Mouse (Mus musculus) lung, adult 2 months (tissue): Measurements from ENCODE around the gene Psenen. TPM values are rescaled to one million over a fixed set of nuclear protein-coding genes. Genes with fewer than 3 reads are reported as not detected.

Source experiments
- DNase-seq: peaks from one replicate; pipeline ENCODE4 v3.0.0; 2022
- H3K4me1 ChIP-seq: fragments of 200-500 bp; 2 replicates; pipeline ENCODE4 v1.6.1; 2011; ENCODE audit warnings: low read length; ENCODE audit not compliant: control insufficient read depth, insufficient read depth
- H3K4me3 ChIP-seq: fragments of 200-500 bp; replicated peaks from 2 replicates; pipeline ENCODE3; 2011; ENCODE audit warnings: low read depth, mild to moderate bottlenecking, control low read depth, low read length; ENCODE audit errors: extremely low read depth
- CTCF ChIP-seq: fragments of 200-500 bp; IDR thresholded peaks from 2 replicates; pipeline ENCODE4 v1.5.1; 2011; ENCODE audit warnings: mild to moderate bottlenecking, low read length, control low read depth; ENCODE audit not compliant: insufficient read depth
- POLR2A ChIP-seq: fragments of 200-500 bp; IDR thresholded peaks from 2 replicates; pipeline ENCODE4 v1.6.1; 2011; ENCODE audit warnings: low read depth, mild to moderate bottlenecking, control low read depth, low read length, borderline replicate concordance; ENCODE audit errors: extremely low read depth
- WGBS: fragments of 180-500 bp; shearing (Covaris S2); methylation state at CpG from one replicate; pipeline ENCODE4 v1.1.7; 2018; 5-methylcytosine and 5-hydroxymethylcytosine counted together
- polyA plus RNA-seq: library from polyadenylated mRNA; depleted of rRNA; stranded (reverse); fragments of >200 nt; gene quantifications from 2 replicates; pipeline ENCODE4 v1.2.3, GENCODE M21; 2012

Gene Psenen
- polyA plus RNA-seq, 1 experiment = 133 TPM

- DNase-seq = peak; percentile 95
- TF ChIP-seq CTCF (no peak), POLR2A (peak; percentile 87; the same call in 1 of the 2 replicates)
- under 1% methylated on average over 52 of the region's 68 CpGs for WGBS
- peak within 1 kb of the TSS; percentile 88 for H3K4me3 ChIP-seq
- peaks cover 15% of the 10 kb centered on the region for H3K4me1 ChIP-seq
Observed at GRCm38 (mm10) chr7:30588676-30589434, 25.4 kb upstream of the Psenen start, which contains the start of gene Kmt2b. Gene Kmt2b, minus strand, starts transcription at chr7:30588726.

- Histone ChIP-seq H3K4me1 (peaks cover 13% of the 10 kb centered on the region), H3K4me3 (peak overlapping the region; percentile 69)
- WGBS = under 1% methylated on average over 50 of the region's 67 CpGs
- no peak for TF ChIP-seq POLR2A
- TF ChIP-seq CTCF = no peak
- DNase-seq = peak; percentile 70
Observed at GRCm38 (mm10) chr7:30587842-30588667, 24.6 kb upstream of the Psenen start.

DNA sequence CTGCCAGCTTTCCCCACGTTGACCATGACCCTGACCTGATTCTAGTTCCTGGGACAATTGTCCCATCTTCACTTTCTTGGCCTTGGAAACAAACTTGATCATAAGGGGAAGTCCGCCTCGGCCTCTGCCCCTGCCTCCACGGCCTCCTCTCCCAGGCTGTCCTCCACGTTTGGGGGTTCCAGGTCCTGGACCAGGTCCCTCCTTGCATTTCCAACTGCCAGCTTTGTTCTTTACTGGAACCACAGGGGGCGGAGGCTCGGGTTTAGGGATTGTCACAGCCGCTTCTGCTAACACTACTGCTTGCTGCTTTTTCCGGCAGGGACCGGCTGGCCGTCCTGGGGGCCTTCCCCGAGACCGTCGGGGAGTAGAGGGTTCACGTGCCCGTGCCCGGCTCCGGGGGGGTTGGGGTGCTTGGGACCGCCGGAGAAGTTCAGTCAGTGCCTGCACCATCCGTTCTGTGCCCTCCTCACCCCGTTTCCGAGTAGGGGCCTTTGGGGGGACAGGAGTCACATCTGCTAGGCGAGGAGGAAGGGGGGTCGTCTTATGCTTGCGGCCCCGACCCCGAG lies 23.1 kb upstream of the Psenen start:
- DNase-seq = no peak
- Histone ChIP-seq H3K4me1 (peaks cover 11% of the 10 kb centered on the region; the same call in 1 of the 2 replicates), H3K4me3 (no peak overlapping the region)
- TF ChIP-seq CTCF (no peak), POLR2A (no peak)
- WGBS = 87% methylated on average over 28 of the region's 28 CpGs

DNA sequence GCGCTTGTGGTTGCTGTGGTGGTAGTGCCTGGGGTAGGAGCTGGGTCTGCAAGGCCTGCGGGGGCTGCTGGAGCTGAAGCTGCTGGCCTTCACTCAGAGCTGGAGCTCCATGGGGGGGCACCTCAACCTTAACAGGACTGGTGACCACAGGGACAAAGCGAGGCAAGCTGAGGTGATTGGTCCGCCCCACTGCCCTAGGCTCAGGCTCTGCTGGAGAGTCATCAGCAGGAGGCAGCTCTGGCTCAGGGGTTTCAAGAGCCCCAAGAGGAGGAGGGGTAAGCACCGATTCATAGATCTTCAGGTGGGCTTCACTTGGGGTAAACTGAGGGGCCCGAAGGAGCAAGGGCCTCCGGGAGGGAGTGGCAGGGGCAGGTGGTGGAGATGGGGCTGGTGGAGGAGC lies 21.7 kb upstream of the Psenen start:
- no peak for TF ChIP-seq POLR2A
- TF ChIP-seq CTCF = no peak

GRCm38 (mm10) chr7:30584339-30584738 lies 20.9 kb upstream of the Psenen start:
- DNase-seq = no peak
- Histone ChIP-seq H3K4me3 (no peak overlapping the region), H3K4me1 (0 out of 2 replicates have a peak, but pooled peaks cover 6% of the 10 kb centered on the region)
- WGBS = 88% methylated on average over 10 of the region's 10 CpGs
- no peak for TF ChIP-seq CTCF
- TF ChIP-seq POLR2A = no peak

More for the DNA sequence above, 21.7 kb upstream of the Psenen start:
- Histone ChIP-seq H3K4me3 (no peak overlapping the region), H3K4me1 (peaks cover 11% of the 10 kb centered on the region; the same call in 1 of the 2 replicates)
- no peak for DNase-seq
- 93% methylated on average over 7 of the region's 7 CpGs for WGBS

DNA sequence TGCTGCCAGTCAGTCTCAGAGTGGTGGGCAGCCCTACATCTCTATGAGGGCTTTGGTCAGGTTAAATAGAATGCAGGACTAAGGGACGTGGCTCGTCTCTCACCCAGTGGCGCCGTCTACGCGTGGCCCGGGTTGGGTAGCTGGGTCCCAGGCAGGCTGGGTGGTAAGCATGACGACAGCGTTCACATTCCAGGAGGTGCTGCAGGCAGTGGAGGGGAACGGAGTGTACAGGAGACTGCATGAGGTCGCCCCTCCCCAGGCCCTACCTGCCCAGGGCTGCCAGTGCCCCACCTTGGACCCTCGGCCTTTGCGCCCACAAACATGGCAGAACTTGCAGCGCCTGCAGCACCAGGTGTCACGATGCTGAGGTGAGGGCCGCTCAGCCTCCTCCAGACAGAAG lies 18.1 kb upstream of the Psenen start:
- no peak for DNase-seq
- TF ChIP-seq CTCF (no peak), POLR2A (no peak)
- no peaks in the 10 kb centered on the region for H3K4me1 ChIP-seq
- WGBS = 94% methylated on average over 16 of the region's 16 CpGs
- no peak overlapping the region for H3K4me3 ChIP-seq

GRCm38 (mm10) chr7:30579950-30580349 lies 16.5 kb upstream of the Psenen start:
- Histone ChIP-seq H3K4me1 (no peaks in the 10 kb centered on the region), H3K4me3 (no peak overlapping the region)
- no peak for DNase-seq
- 88% methylated on average over 8 of the region's 8 CpGs for WGBS
- TF ChIP-seq CTCF = no peak
- no peak for TF ChIP-seq POLR2A

GRCm38 (mm10) chr7:30572969-30573368 lies 9.5 kb upstream of the Psenen start:
- DNase-seq = no peak
- TF ChIP-seq CTCF = no peak
- TF ChIP-seq POLR2A = no peak
- 28% methylated on average over 2 of the region's 2 CpGs for WGBS
- Histone ChIP-seq H3K4me3 (no peak overlapping the region), H3K4me1 (no peaks in the 10 kb centered on the region)

GRCm38 (mm10) chr7:30572389-30572788 lies 9.0 kb upstream of the Psenen start:
- Histone ChIP-seq H3K4me3 (no peak overlapping the region), H3K4me1 (no peaks in the 10 kb centered on the region)
- no peak for DNase-seq
- TF ChIP-seq POLR2A (no peak), CTCF (no peak)
- 84% methylated on average over 5 of the region's 5 CpGs for WGBS
